Mouse (Mus musculus): ENCODE measurements around the gene Gast. TPM values are rescaled to one million over a fixed set of nuclear protein-coding genes. Genes with fewer than 3 reads are reported as not detected.
"Not testable (repeated sequence)": the region's sequence is repeated elsewhere in the genome, so short reads cannot be mapped to it uniquely, and the experiment has no call there.

Gene Gast
- total RNA-seq (2015; ENCODE audit: low replicate concordance) (not detected in 2 replicates), total RNA-seq (2017; ENCODE audit: low replicate concordance) (not detected in 2 replicates)

DNA sequence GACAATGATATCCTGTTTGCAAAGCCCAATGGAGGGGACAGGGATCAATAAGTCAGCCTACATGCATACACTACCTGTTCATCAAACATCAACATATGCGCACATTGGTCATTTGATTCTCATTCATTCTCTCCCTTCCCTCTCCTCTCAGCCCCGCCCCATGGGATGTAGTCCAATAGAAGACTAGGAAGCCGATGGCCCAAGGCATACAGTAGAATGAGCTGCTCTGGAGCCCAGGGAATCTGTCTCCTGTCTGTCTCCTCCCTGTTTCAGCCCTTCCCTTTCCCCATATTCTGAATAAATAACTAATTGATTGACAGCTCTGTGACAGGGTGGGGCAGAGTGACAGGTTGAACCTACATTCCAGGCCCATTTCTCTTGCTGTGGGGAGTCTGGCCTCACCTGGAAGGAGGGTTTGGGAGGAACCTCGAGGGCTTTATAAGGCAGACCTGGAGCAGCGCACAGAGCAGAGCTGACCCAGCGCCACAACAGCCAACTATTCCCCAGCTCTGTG lies at the start of gene Gast:
Gast (plus strand) TSS at position 464 of the 514 bp plus-strand sequence.
- ATAC-seq (replicated peaks; ENCODE audit: low FRiP score, poor library complexity, severe bottlenecking) = no peak

DNA sequence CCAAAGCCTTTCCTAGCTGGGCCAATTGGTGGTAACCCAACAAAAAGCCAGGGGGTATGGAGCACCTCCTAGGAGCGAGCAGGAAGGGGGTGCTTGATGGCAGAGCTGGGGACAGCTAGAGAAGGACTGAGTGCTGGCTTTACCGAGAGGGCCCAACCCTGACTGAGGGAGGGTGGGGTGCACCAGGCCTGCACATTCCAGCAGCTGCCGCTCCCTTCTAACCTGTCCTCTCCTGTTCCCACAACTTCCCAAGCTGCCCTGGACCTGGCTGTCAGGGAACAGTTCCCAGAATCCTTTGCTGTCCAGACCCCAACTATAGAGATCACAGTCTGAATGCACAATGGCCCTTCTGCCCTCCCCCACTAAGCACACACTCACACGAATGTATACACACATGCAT lies 49.2 kb upstream of the Gast start:
- ATAC-seq (replicated peaks; ENCODE audit: low FRiP score, poor library complexity, severe bottlenecking) = no peak

GRCm38 (mm10) chr11:100287024-100287423 lies 47.2 kb upstream of the Gast start:
- no peak for ATAC-seq (replicated peaks; ENCODE audit: low FRiP score, poor library complexity, severe bottlenecking)

GRCm38 (mm10) chr11:100288942-100289341 lies 45.3 kb upstream of the Gast start:
- ATAC-seq (replicated peaks; ENCODE audit: low FRiP score, poor library complexity, severe bottlenecking) = no peak

GRCm38 (mm10) chr11:100290235-100290634 lies 44.0 kb upstream of the Gast start:
- ATAC-seq (replicated peaks; ENCODE audit: low FRiP score, poor library complexity, severe bottlenecking) = no peak

DNA sequence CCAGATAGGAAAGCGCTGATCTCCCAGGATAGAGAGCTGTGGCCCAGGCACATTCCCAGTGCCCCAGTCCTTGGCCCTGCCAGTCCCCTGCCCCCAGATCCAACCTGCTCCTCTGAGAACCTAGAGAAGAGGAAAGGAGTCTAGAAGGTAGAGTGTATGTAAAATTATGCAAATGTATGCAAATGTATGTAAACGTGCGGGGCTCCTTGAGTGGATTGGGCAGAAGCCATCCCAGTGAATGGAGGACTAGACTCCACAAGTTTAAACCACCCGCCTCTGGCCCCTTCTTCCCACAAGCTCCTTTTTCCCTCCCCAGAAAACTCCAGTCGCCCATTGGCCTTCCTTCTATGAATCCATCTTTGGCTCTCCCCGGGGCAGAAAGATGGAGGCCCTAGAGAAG lies 41.3 kb upstream of the Gast start:
- no peak for ATAC-seq (replicated peaks; ENCODE audit: low FRiP score, poor library complexity, severe bottlenecking)

DNA sequence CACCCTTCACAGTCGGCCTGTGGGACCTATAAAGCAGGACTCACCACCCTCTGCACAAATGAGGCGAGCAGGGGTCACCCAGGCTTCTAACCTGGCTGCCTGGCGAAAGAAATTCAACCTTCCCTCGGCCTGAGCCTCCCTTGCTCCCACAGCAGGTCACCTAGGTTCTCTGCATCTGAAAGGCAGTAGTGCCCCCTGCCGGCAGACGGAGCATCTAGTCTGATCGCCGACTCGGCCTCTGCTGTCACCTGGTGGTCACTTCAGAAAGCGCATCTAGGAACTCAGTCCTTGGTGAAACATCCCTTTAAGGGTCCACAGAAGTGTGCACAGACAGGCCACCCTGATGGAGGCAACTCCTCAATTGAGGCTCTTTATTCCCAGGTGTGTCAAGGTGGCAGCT lies 38.9 kb upstream of the Gast start:
- peak; percentile 73 for ATAC-seq (replicated peaks; ENCODE audit: low FRiP score, poor library complexity, severe bottlenecking)

DNA sequence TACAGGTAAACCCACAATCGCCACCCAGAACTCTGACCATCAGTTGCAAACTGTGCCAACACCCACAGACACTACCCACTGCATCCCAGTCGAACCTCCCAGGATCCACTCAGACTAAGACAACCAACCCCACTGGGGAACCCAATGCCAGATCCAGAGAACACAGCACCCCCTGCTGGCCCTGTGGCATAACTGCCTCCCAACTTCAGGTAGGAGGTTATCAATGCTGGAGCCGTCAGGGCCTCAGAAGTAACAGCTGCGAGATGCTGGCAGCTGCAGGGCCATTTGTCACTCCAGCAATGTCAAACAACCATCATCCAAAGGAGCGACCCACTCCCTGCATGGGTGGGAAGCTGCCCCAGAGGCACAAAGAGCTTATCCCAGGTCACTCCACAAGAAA lies 36.4 kb upstream of the Gast start:
- peak; percentile 47 for ATAC-seq (replicated peaks; ENCODE audit: low FRiP score, poor library complexity, severe bottlenecking)

- peak; percentile 73 for ATAC-seq (replicated peaks; ENCODE audit: low FRiP score, poor library complexity, severe bottlenecking)
Observed at GRCm38 (mm10) chr11:100298274-100299036, 35.8 kb upstream of the Gast start.

- ATAC-seq (replicated peaks; ENCODE audit: low FRiP score, poor library complexity, severe bottlenecking) = peak; percentile 57; the same call in 1 of the 2 replicates
Observed at GRCm38 (mm10) chr11:100300293-100300692, 33.9 kb upstream of the Gast start.

- ATAC-seq (replicated peaks; ENCODE audit: low FRiP score, poor library complexity, severe bottlenecking) = no peak
Observed at GRCm38 (mm10) chr11:100301292-100301691, 32.9 kb upstream of the Gast start.

DNA sequence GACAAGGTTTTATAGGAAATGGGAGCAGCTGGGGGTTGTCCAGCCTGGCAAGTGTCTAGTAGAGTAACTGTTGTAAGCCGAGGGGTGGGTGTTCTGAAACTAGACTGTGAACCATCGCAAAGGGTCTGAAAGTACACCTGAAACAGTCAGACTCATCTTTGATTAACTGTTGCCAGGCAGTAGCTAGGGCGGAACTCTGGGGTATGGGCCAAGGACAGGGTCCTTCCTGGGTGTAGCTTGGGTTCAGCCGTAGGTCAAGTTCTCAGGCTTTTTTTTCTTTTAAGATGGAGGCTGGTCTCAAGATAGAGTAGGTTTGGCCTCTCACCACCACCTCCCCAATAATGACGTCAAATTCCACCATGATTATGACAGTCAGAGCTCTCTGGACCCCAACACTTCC lies 26.3 kb upstream of the Gast start:
- ATAC-seq (replicated peaks; ENCODE audit: low FRiP score, poor library complexity, severe bottlenecking) = no peak

- ATAC-seq (replicated peaks; ENCODE audit: low FRiP score, poor library complexity, severe bottlenecking) = not testable (repeated sequence)
Observed at GRCm38 (mm10) chr11:100308672-100309071, 25.5 kb upstream of the Gast start.

DNA sequence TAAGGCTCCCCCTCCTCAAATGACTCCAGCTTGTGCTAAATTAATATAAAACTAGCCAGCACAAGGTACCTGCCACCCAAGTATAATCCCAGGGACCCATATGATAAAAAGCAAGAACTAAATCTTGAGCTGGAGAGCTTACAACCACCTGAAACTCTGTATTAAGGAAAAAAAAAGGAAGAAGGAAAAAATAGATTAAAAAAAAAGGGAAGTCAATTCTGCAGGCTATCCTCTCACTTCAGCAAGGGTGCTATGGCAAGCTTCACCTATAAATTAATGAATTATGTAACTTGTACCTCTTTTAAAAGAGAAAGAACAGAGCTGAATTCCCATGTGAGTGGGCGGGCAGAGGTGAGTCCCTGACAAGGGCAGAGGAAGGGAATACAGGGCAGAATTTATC lies 22.6 kb upstream of the Gast start:
- no peak for ATAC-seq (replicated peaks; ENCODE audit: low FRiP score, poor library complexity, severe bottlenecking)

- no peak for ATAC-seq (replicated peaks; ENCODE audit: low FRiP score, poor library complexity, severe bottlenecking)
Observed at GRCm38 (mm10) chr11:100312096-100312679, 22.0 kb upstream of the Gast start.

GRCm38 (mm10) chr11:100313424-100313823 lies 20.8 kb upstream of the Gast start:
- ATAC-seq (replicated peaks; ENCODE audit: low FRiP score, poor library complexity, severe bottlenecking) = no peak

- ATAC-seq (replicated peaks; ENCODE audit: low FRiP score, poor library complexity, severe bottlenecking) = no peak
Observed at GRCm38 (mm10) chr11:100315439-100315838, 18.8 kb upstream of the Gast start.

- ATAC-seq (replicated peaks; ENCODE audit: low FRiP score, poor library complexity, severe bottlenecking) = peak; percentile 43
Observed at GRCm38 (mm10) chr11:100317826-100318380, 16.3 kb upstream of the Gast start.

DNA sequence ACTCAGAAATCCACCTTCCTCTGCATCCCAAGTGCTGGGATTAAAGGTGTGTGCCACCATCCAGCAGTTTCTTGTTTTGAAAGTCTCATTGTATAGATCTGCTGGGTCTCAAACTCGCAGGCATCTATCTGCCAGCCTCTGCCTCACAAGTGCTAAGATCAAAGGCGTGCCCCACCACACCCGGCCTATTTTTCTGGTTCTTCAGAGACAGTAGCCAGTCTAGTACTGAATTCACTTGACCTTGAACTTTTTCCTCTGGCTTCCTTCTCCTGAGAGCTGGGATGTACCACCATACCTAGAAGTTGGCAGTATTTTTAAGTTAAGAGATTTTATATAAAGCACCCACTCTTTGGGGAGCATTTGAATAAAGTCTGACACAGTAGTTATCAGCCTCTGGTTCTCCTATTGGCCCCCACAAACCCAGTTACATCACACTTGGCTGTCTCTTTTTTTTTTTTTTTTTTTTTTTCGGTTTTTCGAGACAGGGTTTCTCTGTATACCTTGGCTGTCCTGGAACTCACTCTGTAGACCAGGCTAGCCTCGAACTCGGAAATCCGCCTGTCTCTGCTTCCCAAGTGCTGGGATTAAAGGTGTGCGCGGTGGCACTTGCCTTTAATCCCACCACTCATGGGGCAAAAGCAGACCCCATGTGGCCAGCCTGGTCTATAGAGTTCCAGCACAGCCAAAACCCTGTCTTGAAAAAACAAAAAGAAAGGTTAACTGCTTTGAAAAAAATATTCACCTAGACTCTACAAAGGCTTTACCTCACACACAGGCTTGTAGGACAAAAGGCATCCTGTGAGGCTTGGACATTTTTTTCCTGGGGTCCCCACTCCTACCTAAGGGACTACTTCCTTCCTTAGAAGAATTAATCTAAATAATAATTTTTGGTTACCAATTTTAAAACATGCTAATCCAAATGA lies 15.4 kb upstream of the Gast start:
- no peak for ATAC-seq (replicated peaks; ENCODE audit: low FRiP score, poor library complexity, severe bottlenecking)

Measured in erythroblast, adult 5-6 weeks (primary cell).